Mouse (Mus musculus): Measurements from ENCODE around the gene Myoz2.

Myoz2 gene

GRCm38 (mm10) chr3:123034752-123035151 is at the start of gene Myoz2:
TSS of gene Myoz2 (minus strand) at chr3:123035015.
- DNase-seq (ENCODE audit: low spot score in 2 of 2) = no peak

GRCm38 (mm10) chr3:123081665-123082064 is 46.9 kb upstream of the Myoz2 start:
- no peak for DNase-seq (ENCODE audit: low spot score in 2 of 2)

- DNase-seq (ENCODE audit: low spot score in 2 of 2) = no peak
These were observed 46.1 kb upstream of the Myoz2 start for GRCm38 (mm10) chr3:123080943-123081342.

- DNase-seq (ENCODE audit: low spot score in 2 of 2) = no peak
These were observed 45.4 kb upstream of the Myoz2 start for GRCm38 (mm10) chr3:123080017-123080725.

- no peak for DNase-seq (ENCODE audit: low spot score in 2 of 2)
These were observed 40.9 kb upstream of the Myoz2 start for GRCm38 (mm10) chr3:123075759-123076158.

GRCm38 (mm10) chr3:123075034-123075433 is 40.2 kb upstream of the Myoz2 start:
- no peak for DNase-seq (ENCODE audit: low spot score in 2 of 2)

- no peak for DNase-seq (ENCODE audit: low spot score in 2 of 2)
These were observed 38.5 kb upstream of the Myoz2 start for GRCm38 (mm10) chr3:123073351-123073750.

- DNase-seq (ENCODE audit: low spot score in 2 of 2) = no peak
These were observed 37.7 kb upstream of the Myoz2 start for GRCm38 (mm10) chr3:123072472-123072871.

- DNase-seq (ENCODE audit: low spot score in 2 of 2) = no peak
These were observed 36.2 kb upstream of the Myoz2 start for GRCm38 (mm10) chr3:123070996-123071395.

GRCm38 (mm10) chr3:123066836-123067235 is 32.0 kb upstream of the Myoz2 start:
- DNase-seq (ENCODE audit: low spot score in 2 of 2) = no peak

GRCm38 (mm10) chr3:123065466-123065865 is 30.7 kb upstream of the Myoz2 start:
- DNase-seq (ENCODE audit: low spot score in 2 of 2) = no peak

- no peak for DNase-seq (ENCODE audit: low spot score in 2 of 2)
These were observed 29.4 kb upstream of the Myoz2 start for GRCm38 (mm10) chr3:123064186-123064585.

- no peak for DNase-seq (ENCODE audit: low spot score in 2 of 2)
These were observed 27.1 kb upstream of the Myoz2 start for GRCm38 (mm10) chr3:123061931-123062330.

- DNase-seq (ENCODE audit: low spot score in 2 of 2) = no peak
These were observed 24.0 kb upstream of the Myoz2 start for GRCm38 (mm10) chr3:123058832-123059231.

GRCm38 (mm10) chr3:123054178-123054577 is 19.4 kb upstream of the Myoz2 start:
- no peak for DNase-seq (ENCODE audit: low spot score in 2 of 2)

- no peak for DNase-seq (ENCODE audit: low spot score in 2 of 2)
These were observed 18.6 kb upstream of the Myoz2 start for GRCm38 (mm10) chr3:123053192-123053938.

GRCm38 (mm10) chr3:123042308-123042707 is 7.5 kb upstream of the Myoz2 start:
- no peak for DNase-seq (ENCODE audit: low spot score in 2 of 2)

GRCm38 (mm10) chr3:123033804-123034203 is 1.0 kb downstream of the Myoz2 start:
- no peak for DNase-seq (ENCODE audit: low spot score in 2 of 2)

- DNase-seq (ENCODE audit: low spot score in 2 of 2) = no peak
These were observed 9.2 kb downstream of the Myoz2 start for GRCm38 (mm10) chr3:123025634-123026033.

- no peak for DNase-seq (ENCODE audit: low spot score in 2 of 2)
These were observed 10.2 kb downstream of the Myoz2 start for GRCm38 (mm10) chr3:123024496-123025234.

GRCm38 (mm10) chr3:123018792-123019191 is 16.0 kb downstream of the Myoz2 start:
- DNase-seq (ENCODE audit: low spot score in 2 of 2) = no peak

- DNase-seq (ENCODE audit: low spot score in 2 of 2) = no peak
These were observed 21.3 kb downstream of the Myoz2 start for GRCm38 (mm10) chr3:123013476-123013875.

GRCm38 (mm10) chr3:123009417-123009816 is 25.4 kb downstream of the Myoz2 start:
- no peak for DNase-seq (ENCODE audit: low spot score in 2 of 2)
